Mouse (Mus musculus) erythroid progenitor cell, adult 5-6 weeks (primary cell): ENCODE results near the gene Efemp1. TPM values are rescaled to one million over a fixed set of nuclear protein-coding genes. Genes with fewer than 3 reads are reported as not detected.

Experiments used
- ATAC-seq: replicated peaks from 2 replicates; pipeline ENCODE4 v1.8.0; 2016; ENCODE audit warnings: moderate number of reproducible peaks, mild to moderate bottlenecking, moderate TSS enrichment, inconsistent platforms; ENCODE audit not compliant: poor library complexity, low FRiP score, severe bottlenecking
- total RNA-seq, 2 experiments: library from RNA; stranded (forward) in 1 of 2; stranded (reverse) in 1 of 2; fragments of 150-400 nt in 1 of 2; fragments of 186-747, 209-891 nt in 1 of 2; gene quantifications; 2 replicates each; pipeline versions ENCODE4 v1.2.3 to v1.2.4; 2015 to 2017; ENCODE audit warnings: low replicate concordance in 2 of 2

Efemp1 gene
- total RNA-seq, 2 experiments from 2014 or later, result not detected

- ATAC-seq, result no peak
Observed at GRCm38 (mm10) chr11:28912469-28913138, 59.6 kb downstream of the Efemp1 start.

- ATAC-seq, result no peak
Observed at GRCm38 (mm10) chr11:28934449-28934848, 81.4 kb downstream of the Efemp1 start.

GRCm38 (mm10) chr11:28939651-28940050, 86.6 kb downstream of the Efemp1 start:
- ATAC-seq, result no peak

GRCm38 (mm10) chr11:28951586-28952210, 98.7 kb downstream of the Efemp1 start:
- no peak for ATAC-seq

GRCm38 (mm10) chr11:28954673-28955304, 101.8 kb downstream of the Efemp1 start:
- ATAC-seq, result no peak

GRCm38 (mm10) chr11:28955305-28955701, 102.3 kb downstream of the Efemp1 start:
- no peak for ATAC-seq

GRCm38 (mm10) chr11:28961381-28961780, 108.4 kb downstream of the Efemp1 start:
- no peak for ATAC-seq
